Mouse (Mus musculus) adrenal gland, postnatal 36 days (tissue): Measurements from ENCODE around the gene Dnajb13. TPM values are rescaled to one million over a fixed set of nuclear protein-coding genes. Genes with fewer than 3 reads are reported as not detected.

Experiments used
- DNase-seq, 2 experiments: peaks; one replicate each; pipeline ENCODE4 v3.0.0; 2021; ENCODE audit warnings: mixed read lengths in 1 of 2
- long read RNA-seq, 2 experiments: library from polyadenylated mRNA; stranded (forward); transcript quantifications; one replicate each; pipeline ENCODE4 v2.0.0; 2021; ENCODE audit warnings: borderline sequencing depth in 2 of 2
- total RNA-seq, 2 experiments: library from RNA; stranded (reverse); gene quantifications; 2 replicates each; pipeline ENCODE4 v1.2.3; 2021

The Dnajb13 gene
- total RNA-seq = under 1 TPM in 1 of 2 experiments, not detected in 1; 0.33 TPM
- long read RNA-seq, experiment 1 = 0 reads
- long read RNA-seq, experiment 2 = 0 reads

DNA sequence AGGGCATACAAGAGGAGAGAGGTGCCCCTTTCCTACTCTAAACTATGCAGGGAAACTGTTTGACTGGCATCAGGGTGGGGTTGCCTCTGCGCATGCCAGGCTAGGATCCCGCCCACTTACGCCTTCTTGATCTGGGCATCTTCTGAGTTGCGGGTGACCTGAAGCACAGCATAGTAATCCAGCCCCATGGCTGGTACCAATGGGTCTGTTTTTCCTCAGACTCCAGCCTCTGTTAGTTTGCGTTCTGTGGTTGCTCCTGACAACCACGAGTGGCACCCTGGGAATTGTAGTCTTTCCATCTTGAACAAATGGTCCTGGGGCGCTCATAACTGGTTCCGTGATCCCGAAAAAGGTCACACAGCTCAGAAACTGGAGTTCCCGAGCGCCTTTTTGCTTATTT is at the start of gene Dnajb13:
Gene Dnajb13 (minus strand): TSS at position 388 of the 400 bp plus-strand sequence.
- DNase-seq = no peak

DNA sequence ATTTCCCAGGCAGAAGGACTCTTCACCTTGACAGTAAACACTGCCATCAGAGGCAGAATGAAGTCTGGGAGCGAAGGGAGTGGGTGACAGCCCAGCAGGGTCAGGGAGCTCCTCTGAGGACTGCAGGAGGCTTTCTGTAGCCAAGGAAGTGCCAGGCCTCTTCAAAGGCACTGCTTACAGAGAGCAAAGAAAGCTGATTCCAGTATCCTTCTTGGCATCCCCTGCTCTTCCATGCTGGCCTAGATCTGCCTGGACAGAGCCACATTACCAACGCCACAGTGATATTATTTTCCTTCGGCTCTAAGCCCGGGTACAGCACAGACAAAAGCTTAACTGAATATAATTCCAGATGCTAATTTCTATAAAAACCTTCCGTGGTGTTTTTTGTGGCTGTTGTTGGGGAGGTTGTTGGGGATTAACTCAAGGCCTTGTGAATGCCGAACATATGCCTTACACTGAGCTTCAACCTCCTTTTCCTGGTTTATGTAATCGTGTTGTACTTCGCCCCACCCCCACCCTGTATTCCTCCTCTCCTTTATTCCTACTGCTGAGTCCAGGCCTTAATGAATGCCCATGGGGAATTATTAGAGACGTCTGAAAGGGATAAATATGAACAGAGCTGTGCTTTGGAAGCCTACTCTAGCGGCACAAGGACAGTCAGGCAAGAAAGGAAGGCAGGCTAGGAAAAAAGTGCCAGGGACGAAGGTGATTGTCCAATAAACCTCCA is 47.3 kb upstream of the Dnajb13 start:
- DNase-seq = no peak

DNA sequence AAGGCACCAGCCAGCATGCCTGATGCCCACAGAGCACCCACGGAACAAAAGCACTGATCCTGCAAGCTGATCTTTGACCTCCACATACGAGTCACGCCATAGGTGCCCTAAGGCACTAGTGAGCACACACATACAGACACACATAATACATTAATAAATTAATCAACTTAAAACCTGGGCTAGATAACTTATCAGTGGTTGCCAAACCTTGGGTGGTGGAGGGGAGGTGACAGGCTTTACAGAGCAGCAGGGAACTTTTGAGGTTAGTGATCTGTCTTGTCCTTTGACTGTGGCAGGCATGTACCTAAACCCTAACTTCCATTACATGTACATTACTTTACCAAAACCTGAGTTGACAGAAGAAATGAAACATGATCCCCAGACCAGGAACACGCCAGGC is 44.6 kb upstream of the Dnajb13 start:
- DNase-seq = no peak

DNA sequence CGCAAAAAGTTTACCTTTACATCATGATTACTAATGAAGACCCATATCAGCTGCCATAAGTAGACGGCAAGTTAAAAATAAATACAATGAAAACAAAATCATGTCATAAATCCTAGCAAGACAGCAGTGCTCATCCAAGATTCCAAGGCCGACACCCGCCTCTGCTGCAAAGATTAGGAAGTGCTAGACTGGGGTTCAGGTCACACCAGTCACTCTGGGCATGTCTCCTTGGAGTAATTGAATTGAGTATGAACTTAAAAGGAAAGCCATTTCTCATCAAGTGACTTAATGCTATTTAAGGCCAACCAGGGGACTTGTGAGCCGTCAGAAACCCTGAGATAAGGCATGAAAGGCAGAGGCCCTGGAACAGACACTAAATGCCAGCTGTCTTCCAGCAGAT is 42.5 kb upstream of the Dnajb13 start:
- peak; percentile 37 to 42 for DNase-seq

DNA sequence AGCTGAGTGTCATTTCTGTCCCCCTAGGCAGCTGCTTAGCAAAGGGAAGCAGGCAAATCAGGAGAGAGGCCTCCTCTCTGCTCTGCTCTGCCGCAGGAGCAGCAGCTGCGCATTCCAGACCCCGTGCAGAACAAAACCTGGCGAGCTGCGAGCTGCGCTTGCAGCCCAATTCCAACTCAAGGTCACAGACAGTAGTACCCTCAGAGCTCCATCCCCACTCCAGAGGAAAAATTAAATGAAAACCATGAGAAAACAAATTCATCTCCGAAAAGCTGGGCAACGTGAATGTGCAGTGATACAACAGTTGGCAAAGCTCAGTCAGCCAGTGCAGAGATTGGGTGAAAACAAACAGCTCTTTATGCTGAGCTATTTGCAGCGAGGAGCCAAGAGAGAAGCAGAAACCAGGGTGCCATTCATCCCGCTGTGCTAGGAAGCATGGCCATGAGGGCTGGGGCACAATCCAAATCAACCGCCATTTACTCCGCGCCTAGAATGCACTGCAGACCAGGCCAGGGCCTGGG is 40.7 kb upstream of the Dnajb13 start:
- DNase-seq = peak; percentile 8 to 51

DNA sequence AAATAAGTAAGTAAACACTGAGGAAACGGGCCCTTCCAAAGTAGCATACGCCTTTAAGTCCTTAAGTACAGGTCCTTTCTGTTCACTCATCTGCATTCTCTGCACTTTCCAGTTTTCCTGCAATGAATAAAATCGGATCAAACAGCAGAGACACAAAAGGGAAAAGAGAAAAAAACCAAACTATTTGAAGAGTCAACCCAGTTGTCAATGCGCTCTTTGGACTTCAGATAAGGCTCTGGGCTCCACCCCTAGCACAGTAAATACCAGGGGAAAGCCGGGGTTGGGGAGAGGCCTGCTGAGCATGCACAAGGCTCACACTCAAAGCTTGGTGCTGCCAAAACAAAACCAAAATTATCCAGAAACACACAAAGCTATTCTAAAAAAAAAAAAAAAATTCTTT is 40.2 kb upstream of the Dnajb13 start:
- no peak for DNase-seq

DNA sequence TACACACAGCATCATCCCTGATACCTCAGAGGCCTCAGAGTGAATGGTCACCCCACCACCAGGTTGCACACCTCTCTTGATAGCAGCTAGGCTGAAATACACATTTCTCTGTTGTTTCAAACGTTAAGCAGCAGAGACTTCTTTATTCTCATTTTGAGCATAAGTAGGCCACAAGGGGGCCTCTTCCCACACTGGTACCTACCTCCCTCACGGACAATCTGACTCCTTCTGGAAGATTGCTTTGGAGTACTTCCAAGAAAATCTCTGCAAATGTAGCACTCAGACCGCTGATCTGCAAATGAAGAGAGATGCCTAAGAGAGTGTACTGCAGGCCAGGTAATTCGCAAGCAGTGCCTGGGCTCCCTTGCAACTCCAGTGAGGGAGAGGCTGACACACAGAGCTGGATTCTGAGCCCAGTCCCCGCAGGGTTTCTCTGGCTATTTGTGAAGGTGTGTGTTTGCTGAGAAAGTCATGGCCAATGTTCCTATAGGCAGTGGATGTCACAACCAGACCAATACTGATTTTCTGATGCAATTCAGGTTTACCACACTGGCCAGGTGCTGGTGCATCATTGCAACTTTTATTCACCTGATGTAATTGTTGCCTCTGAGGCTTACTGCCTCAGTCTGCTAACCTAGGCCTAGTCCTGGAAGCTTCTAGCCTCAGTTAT is 35.7 kb upstream of the Dnajb13 start:
- DNase-seq = peak; percentile 15 to 52

DNA sequence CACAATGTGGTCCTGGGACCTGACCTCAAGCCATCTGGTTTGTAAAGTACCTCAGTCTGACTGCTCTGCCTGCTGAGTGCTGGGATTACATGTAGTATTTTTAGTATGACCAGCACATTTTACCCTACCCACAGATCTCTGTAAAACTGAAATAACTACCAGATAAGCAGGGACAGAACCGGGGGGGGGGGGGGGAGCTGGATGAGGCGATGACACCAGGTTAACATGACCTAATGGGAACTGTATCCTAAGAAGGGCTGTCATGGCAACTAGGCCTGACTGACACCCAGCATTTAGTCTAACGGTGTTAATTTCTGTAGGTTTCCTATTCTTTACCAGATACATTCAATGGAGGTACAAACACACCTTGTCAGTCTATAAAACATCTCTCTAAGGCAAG is 35.0 kb upstream of the Dnajb13 start:
- no peak for DNase-seq

DNA sequence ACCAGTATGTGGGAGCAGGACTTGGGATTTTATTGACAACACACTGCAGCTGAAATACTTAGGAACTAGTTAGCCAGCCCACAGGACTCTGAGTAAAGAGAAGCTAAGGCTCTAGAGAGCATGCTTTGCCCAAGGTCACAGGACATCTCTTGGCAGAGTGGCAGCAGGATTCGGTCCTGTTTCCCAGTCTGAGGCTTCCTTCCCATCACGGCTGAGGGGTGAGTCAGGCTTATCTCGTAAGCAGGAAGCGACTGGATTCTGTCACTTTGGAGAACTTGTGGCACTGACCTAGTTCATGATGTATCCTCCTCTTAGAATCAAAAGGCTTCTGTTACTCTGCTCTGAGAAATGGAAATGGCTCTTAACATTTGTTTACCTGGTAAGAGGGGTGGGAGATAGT is 32.9 kb upstream of the Dnajb13 start:
- peak; percentile 74 to 77 for DNase-seq

DNA sequence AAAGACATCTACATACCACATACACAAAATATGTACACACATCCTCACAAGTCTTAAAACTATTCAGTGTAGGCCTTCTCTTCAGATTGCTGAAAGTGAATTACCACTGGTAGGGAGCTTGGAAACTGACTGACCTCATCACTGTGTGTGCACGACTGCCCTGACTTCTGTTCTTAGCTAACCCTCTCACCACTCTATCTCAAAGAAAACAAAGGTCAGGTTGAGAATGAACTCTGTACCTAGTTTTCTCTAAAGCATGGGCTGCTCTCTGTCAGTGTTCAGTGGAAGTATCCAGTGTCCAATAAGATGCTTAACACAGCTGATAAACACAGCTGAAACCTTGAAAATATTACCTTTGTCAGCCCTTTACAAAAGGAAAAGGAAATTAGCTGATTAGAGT is 29.7 kb upstream of the Dnajb13 start:
- DNase-seq = no peak

DNA sequence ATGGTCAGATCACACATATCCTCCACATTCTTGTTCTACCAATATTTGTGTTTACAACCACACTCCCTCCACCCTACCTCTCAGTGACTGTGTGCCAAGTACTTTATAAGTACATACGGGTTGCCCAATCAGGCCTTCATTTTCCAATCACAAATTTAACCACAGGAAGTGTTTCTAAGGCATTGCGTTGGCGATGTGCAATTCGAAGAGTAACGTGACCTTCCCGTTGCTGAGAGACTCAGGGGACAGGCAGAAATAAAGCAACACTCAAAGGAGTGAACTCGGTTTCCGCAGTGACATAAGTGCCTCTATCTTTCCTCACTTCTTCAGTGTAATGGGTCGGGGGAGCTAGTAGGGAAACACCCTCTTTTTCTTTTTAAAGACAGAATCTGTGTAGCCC is 24.8 kb upstream of the Dnajb13 start:
- no peak for DNase-seq

DNA sequence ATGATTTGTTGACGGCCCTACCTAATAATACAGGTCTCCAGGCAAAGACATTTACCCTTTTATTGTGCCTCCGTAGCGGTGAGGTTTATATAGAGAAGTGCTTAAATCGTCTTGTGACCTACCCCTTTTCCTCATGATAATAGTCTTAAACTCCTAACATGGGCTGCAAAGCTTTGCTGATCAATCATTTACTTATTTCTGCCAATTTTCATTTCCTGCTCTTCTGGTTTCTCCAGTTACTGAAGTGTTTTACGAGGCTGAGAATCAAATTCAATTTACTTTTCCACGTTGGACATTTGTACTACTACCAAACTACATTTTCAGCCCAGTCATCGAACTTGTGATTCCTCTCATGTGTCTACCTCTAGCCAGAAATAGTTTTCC is 22.8 kb upstream of the Dnajb13 start:
- no peak for DNase-seq

DNA sequence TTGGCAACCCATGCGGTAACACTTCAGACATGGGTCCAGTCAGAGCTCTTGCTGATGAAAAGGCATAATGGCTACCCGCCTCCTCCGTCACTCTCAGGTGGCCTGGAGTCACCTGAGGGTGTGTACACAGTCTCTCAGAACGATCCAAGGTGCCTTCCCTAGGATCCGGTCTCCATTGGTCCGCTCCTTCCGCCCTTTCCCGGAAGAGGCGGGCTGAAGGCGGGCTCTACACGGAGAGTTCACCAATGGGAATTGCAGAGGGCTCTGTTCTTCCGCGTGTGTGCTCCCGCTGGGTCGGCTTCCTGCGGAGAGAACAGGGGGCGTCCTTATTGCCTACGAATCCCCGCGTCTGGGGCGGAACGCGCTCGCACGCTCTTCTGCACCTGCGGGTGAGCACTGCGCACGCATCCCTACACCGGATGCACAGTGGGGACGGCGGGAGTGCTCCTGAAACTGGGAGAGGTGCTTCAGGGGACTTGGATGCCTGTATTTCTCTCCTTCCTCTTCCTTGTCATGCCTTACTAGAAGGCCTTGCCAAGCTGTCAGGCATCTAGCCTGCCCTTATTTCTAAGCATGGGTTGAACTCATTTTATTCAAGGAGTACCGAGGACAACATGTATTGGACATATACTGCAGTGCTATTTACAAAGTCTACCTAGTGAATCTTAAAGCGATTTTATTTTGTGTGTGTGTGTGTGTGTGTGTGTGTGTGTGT is 22.2 kb upstream of the Dnajb13 start, which contains the start of gene Coa4:
Gene Coa4 (plus strand): TSS at position 268 of the 715 bp plus-strand sequence.
- DNase-seq = peak; percentile 86 to 90

DNA sequence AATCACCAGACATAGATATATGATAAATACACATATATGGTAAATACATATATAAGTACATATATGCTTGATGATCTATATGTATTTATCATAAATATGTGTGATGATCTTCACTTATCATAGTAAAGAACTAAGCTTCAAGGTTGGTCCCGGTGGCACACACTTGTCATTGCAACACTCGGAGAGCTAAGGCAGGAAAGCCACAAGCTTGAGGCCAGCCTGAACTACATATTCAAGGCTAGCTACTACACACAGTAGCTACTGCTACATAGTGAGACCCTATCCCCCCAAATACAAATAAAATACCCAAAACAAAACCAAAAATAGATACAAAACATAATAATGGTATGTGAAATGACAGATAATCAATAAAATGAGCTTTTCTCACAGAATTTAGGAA is 21.1 kb upstream of the Dnajb13 start:
- DNase-seq = no peak

DNA sequence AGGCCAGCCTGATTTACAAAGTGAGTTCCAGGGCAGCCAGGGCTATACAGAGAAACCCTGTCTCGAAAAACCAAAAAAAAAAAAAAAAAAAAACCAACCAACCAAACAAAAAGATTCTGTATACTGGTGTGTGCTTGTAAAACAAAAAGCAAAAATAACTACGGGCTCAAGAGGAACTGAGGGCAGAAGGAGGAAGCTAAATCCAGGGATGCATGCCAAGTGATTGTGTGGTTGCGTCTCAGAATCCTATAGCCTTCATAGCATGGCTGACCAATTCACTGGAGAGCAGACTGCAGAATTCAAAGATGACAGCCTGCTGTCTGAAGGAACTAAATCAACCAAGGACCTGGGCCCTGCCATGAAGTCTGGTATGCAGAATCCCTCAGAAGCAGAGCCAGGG is 19.5 kb upstream of the Dnajb13 start:
- no peak for DNase-seq

DNA sequence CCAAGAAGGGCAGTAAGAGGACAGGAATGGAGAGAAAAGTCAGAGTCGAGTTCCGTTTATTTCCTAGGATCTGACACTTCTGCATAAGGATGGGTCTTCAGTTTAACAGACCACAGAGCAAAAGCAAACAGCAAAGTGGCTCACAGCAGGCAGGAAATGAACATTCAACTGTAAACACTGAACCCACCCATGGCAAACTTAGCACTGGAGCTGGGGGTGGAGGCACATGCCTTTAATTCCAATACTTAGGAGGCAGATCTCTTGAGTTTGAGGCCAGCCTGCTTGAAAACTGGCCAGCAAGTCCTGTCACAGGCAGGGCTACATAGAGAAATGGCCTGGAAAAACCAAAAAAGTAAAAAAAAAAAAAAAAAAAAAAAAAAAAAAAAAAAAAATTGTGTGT is 18.7 kb upstream of the Dnajb13 start:
- DNase-seq = no peak

DNA sequence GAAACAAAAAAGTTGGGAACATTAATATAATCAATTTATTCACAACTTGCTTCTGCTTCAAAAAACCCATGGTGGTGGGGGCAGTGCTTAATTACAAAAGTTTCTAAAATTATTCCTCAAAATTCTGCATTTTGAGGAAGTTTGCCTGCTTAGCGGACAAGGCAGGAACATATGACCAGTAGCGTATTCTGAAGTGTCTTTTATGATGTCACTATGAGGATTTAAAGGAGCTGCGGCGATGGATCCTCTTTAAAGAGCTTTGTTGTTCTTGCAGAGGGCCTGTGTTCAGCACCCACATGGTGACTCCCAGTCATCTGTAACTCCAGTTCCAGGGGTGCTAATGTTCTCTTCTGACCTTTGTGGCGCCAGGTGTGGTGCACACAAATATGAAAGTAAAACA is 16.0 kb upstream of the Dnajb13 start:
- no peak for DNase-seq

DNA sequence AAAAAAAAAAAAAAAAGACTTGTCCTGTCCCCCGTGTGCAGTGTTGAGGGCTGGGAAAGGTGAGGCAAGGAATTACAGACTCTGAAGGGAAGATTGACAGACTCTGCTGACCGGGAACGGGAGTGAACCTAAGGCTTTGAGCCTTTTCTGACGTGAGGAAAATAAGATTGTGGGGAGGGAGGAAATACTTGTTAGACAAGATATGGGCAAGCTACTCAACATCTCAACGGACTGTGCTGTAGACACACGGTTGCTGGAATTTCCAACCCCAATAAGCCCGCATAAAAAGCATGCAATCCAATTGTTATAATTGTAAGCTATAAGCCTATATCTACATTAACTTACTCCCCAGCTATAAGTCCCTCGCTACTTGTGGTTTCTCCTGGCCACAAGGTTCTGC is 9.9 kb upstream of the Dnajb13 start:
- no peak for DNase-seq

DNA sequence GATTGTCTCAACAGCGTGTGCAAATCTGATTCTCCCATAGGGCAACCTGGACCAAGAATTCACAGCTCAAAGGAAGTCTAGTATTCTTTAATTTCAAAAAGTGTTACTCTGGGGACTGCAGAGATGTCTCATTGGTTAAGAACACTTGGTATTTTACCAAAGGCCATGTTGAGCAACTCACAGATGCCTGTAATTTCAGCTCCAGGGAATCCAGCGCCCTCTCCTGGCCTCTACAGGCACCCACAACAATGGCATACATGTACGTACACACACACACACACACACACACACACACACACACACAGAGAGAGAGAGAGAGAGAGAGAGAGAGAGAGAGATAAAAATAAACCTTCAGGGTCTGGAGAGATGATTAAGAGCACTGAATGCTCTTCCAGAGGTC is 7.5 kb upstream of the Dnajb13 start:
- DNase-seq = no peak

DNA sequence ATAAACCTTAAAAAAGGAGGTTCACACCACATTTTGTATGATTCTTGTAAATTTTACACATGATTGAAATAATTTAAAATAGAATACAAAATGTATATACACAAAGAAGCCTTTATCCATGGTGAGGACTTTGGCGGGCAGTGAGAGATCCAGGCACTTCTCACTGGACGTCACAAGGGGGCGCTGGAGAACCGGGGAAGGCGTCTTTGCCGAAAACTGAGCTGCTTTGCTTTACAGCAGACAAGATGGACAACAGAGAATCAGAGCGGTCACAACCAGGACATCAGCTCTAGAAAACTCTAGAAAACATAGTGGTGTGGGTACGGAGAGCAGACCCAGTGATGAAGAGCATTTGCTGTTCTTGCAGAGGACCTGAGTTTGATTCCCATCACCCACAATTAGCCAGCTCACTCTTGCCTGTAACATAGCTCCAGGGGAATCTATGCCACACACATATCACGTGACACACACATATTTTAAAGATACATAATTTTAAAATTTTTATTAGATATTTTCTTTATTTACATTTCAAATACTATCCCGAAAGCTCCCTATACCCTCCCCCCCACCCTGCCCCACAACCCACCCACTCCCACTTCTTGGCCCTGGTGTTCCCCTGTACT is 6.0 kb upstream of the Dnajb13 start:
- peak; percentile 88 to 90 for DNase-seq

DNA sequence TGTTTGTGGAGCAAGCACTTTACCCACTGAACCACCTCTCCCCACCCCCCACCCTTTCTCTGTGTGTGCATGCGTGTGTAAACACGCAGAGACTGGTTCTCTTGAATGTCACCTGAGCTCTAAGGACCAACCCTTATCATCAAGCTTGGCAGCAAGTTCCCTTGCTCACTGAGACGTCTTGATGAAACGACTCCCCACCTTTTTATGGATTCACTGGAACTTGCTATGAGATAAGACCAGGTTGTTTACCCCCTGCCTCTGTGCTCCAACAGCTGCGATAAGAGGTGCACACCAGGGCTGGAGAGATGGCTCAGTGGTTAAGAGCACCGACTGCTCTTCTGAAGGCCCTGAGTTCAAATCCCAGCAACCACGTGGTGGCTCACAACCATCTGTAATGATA is 5.4 kb upstream of the Dnajb13 start:
- no peak for DNase-seq

DNA sequence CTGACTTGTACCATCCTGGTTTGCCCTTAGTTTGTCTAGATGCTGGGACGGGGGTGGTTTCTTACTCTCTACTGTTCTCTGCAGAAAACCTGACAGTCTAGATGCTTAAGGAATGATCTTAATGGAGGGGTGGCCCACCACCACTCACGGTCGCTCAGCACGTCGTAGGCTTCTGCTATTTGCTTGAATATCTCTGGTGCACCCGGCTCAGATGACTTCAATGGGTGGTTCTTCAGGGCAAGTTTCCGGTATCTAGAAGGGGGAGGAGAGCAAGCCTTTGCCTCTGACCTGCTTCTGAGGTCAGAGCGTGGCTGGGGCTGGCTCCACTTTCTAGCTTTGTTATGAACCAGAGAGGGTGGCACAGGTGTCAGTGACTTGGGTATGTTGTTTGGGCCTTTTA is 3.2 kb downstream of the Dnajb13 start:
- DNase-seq = no peak

DNA sequence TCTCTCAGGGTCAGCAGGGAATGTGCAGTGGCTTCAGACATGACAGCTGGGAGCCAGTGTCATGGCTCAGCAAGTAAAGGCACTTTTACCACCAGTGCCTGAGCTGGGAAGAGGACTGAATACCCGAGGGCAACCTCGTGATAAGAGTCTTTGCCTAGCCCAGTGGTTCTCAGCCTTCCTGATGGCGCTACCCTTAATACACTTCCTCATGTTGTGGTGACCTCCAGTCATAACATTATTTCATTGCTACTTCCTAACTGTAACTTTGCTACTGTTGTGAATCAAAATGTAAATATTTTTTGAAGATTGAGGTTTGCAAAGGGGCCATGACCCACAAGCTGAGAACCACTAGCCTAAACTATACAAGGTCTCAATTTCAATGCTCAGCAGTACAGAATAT is 6.1 kb downstream of the Dnajb13 start:
- DNase-seq = no peak
